9 mouse cellular contexts compared by ENCODE assay signal in genomic region chr11:117267828-117268227, GRCm38 (mm10).
DNase-seq lines count a peak whose midpoint lies in the region; ATAC-seq and TF ChIP-seq lines count a peak whose summit lies in the region.
"Had no signal": no experiment of that assay in that cellular context is flagged by ENCODE, and none has a peak within 500 bp of the region (broad histone marks: within the 10 kb centered on the region; RNA-seq: fewer than 3 reads in every experiment).

No protein-coding gene starts in this region.

- no peak for TF ChIP-seq POLR2A in embryonic fibroblast, embryonic 13.5 days (IDR thresholded peaks at IDR 0.05; ENCODE audit: low read depth, low read length)

- DNase-seq in kidney, postnatal 0 days (ENCODE audit: low spot score): no peak
- DNase-seq in kidney, adult 11 months: no peak
- DNase-seq in intestine, embryonic 14.5 days (ENCODE audit: low spot score): no peak
- DNase-seq in midbrain, postnatal 0 days (ENCODE audit: low spot score): no peak
- no peak for DNase-seq in retina, embryonic 14.5 days (ENCODE audit: low spot score)
- no peak for DNase-seq in gastrocnemius, postnatal 25 days

- ATAC-seq in kidney, postnatal 0 days (replicated peaks; ENCODE audit: low FRiP score, low read depth): no peak
- no peak for ATAC-seq in intestine, embryonic 14.5 days (replicated peaks; ENCODE audit: low FRiP score, low TSS enrichment, low read depth)
- no peak for ATAC-seq in midbrain, postnatal 0 days (ENCODE audit: low FRiP score)
- no peak for ATAC-seq in CD4-positive, CD25-positive, alpha-beta regulatory T cell, adult 4 months

- H3K27me3 ChIP-seq in kidney, postnatal 0 days (ENCODE audit: insufficient read depth, low read length): no peaks in the 10 kb centered on the region
- H3K27me3 ChIP-seq in intestine, embryonic 14.5 days (replicated peaks; ENCODE audit: control insufficient read depth, insufficient read depth, low read length): no peaks in the 10 kb centered on the region
- 0 out of 2 replicates have a peak, but pooled peaks cover 11% of the 10 kb centered on the region for H3K27me3 ChIP-seq in midbrain, postnatal 0 days (ENCODE audit: insufficient read depth, low read length)

- no peak for TF ChIP-seq CTCF in kidney, postnatal 0 days (IDR thresholded peaks at IDR 0.05; ENCODE audit: low read depth)
- no peak for TF ChIP-seq CTCF in embryonic fibroblast, embryonic 13.5 days (IDR thresholded peaks at IDR 0.05; ENCODE audit: borderline replicate concordance, insufficient read depth, low read length)
- no peak for TF ChIP-seq CTCF in midbrain, postnatal 0 days (IDR thresholded peaks at IDR 0.05)

- peak overlapping the region; percentile 86; the same call in 1 of the 2 replicates for H3K27ac ChIP-seq in kidney, postnatal 0 days
- H3K27ac ChIP-seq in embryonic fibroblast, embryonic 13.5 days (ENCODE audit: insufficient read depth, low read length): peak overlapping the region; percentile 45
- no peak overlapping the region for H3K27ac ChIP-seq in intestine, embryonic 14.5 days (ENCODE audit: low read depth)
- H3K27ac ChIP-seq in midbrain, postnatal 0 days (ENCODE audit: low read depth, low read length): no peak overlapping the region

- H3K4me2 ChIP-seq in kidney, postnatal 0 days (ENCODE audit: low read length): peak overlapping the region; percentile 93
- peak overlapping the region; percentile 70 for H3K4me2 ChIP-seq in intestine, embryonic 14.5 days (ENCODE audit: low read length)
- H3K4me2 ChIP-seq in midbrain, postnatal 0 days (ENCODE audit: low read depth, low read length, poor library complexity, severe bottlenecking): peak overlapping the region; percentile 76

- peaks cover 52% of the 10 kb centered on the region for H3K4me1 ChIP-seq in kidney, postnatal 0 days (replicated peaks; ENCODE audit: insufficient read depth, low read length)
- peaks cover 22% of the 10 kb centered on the region; the same call in 1 of the 2 replicates for H3K4me1 ChIP-seq in embryonic fibroblast, embryonic 13.5 days (ENCODE audit: control insufficient read depth, insufficient read depth, low read length)
- peaks cover 41% of the 10 kb centered on the region for H3K4me1 ChIP-seq in intestine, embryonic 14.5 days (replicated peaks; ENCODE audit: control insufficient read depth, insufficient read depth, low read length)
- H3K4me1 ChIP-seq in midbrain, postnatal 0 days (ENCODE audit: insufficient read depth, low read length): 0 out of 2 replicates have a peak, but pooled peaks cover 4% of the 10 kb centered on the region

- no peaks in the 10 kb centered on the region for H3K9me3 ChIP-seq in kidney, postnatal 0 days (replicated peaks; ENCODE audit: low read length)
- H3K9me3 ChIP-seq in intestine, embryonic 14.5 days (ENCODE audit: control insufficient read depth, low read length): no peaks in the 10 kb centered on the region
- no peaks in the 10 kb centered on the region for H3K9me3 ChIP-seq in midbrain, postnatal 0 days (ENCODE audit: low read length)
- H3K9me3 ChIP-seq: G1E had no signal

- 9% methylated on average over 4 of the region's 4 CpGs for WGBS in kidney, postnatal 0 days
- WGBS in intestine, embryonic 14.5 days: 21% methylated on average over 4 of the region's 4 CpGs
- WGBS in midbrain, postnatal 0 days: 32% methylated on average over 4 of the region's 4 CpGs

- 0 out of 2 replicates have a peak overlapping the region, but pooled peaks have one; percentile 82 for H3K9ac ChIP-seq in kidney, postnatal 0 days (ENCODE audit: low read depth, low read length)
- H3K9ac ChIP-seq in intestine, embryonic 14.5 days (ENCODE audit: low read length): no peak overlapping the region
- no peak overlapping the region for H3K9ac ChIP-seq in midbrain, postnatal 0 days (replicated peaks; ENCODE audit: low read length, poor library complexity, severe bottlenecking)

- no peaks in the 10 kb centered on the region for H3K36me3 ChIP-seq in kidney, postnatal 0 days (ENCODE audit: insufficient read depth, low read length)
- no peaks in the 10 kb centered on the region for H3K36me3 ChIP-seq in intestine, embryonic 14.5 days (ENCODE audit: control insufficient read depth, insufficient read depth, low read length)
- no peaks in the 10 kb centered on the region for H3K36me3 ChIP-seq in midbrain, postnatal 0 days (ENCODE audit: insufficient read depth, low read length)

- peak overlapping the region; percentile 74 for H3K4me3 ChIP-seq in kidney, postnatal 0 days (replicated peaks; ENCODE audit: low read depth, low read length)
- peak overlapping the region; percentile 53 for H3K4me3 ChIP-seq in embryonic fibroblast, embryonic 13.5 days (ENCODE audit: insufficient read depth, low read length)
- H3K4me3 ChIP-seq in intestine, embryonic 14.5 days (ENCODE audit: low read depth, low read length): peak overlapping the region; percentile 75
- 0 out of 2 replicates have a peak overlapping the region, but pooled peaks have one; percentile 47 for H3K4me3 ChIP-seq in midbrain, postnatal 0 days (ENCODE audit: low read depth, low read length)

Comparison
In these comparisons a context has a peak if more than half of its experiments do, and no peak if none do; other contexts are left out.
1. H3K27ac ChIP-seq: peak in kidney, postnatal 0 days (single experiment) and embryonic fibroblast, embryonic 13.5 days (single experiment); none in intestine, embryonic 14.5 days (single experiment) and midbrain, postnatal 0 days (single experiment).
2. Peak in every context shown above with its lines, with median percentiles within 50 percentile points of each other: H3K4me2 ChIP-seq and H3K4me3 ChIP-seq.